Mouse (Mus musculus) neural tube, embryonic 13.5 days (tissue): ENCODE data around the gene Cacna2d2. TPM values are rescaled to one million over a fixed set of nuclear protein-coding genes. Genes with fewer than 3 reads are reported as not detected.

Source experiments
- ATAC-seq: fragments of 200-750 bp; cut with Nextera tagmentation; 2 replicates; pipeline ENCODE4 v1.8.0; 2017; ENCODE audit warnings: low read depth, mild to moderate bottlenecking, moderate TSS enrichment, moderate library complexity
- H3K27ac ChIP-seq: fragments of 300-500 bp; sonication (generic); replicated peaks from 2 replicates; pipeline ENCODE4 v1.5.1; 2015; ENCODE audit warnings: moderate library complexity, mild to moderate bottlenecking, inconsistent platforms
- H3K27me3 ChIP-seq: fragments of 300-500 bp; sonication (generic); 2 replicates; pipeline ENCODE4 v1.6.1; 2015; ENCODE audit warnings: mild to moderate bottlenecking, inconsistent platforms
- H3K36me3 ChIP-seq: fragments of 300-500 bp; sonication (generic); 2 replicates; pipeline ENCODE4 v1.6.1; 2015; ENCODE audit warnings: mild to moderate bottlenecking, inconsistent platforms
- H3K4me1 ChIP-seq: fragments of 300-500 bp; sonication (generic); replicated peaks from 2 replicates; pipeline ENCODE4 v1.6.1; 2015; ENCODE audit warnings: inconsistent platforms
- H3K4me2 ChIP-seq: fragments of 300-500 bp; sonication (generic); 2 replicates; pipeline ENCODE4 v1.6.1; 2015; ENCODE audit warnings: inconsistent platforms, mild to moderate bottlenecking, moderate library complexity
- H3K4me3 ChIP-seq: fragments of 300-500 bp; sonication (generic); 2 replicates; pipeline ENCODE4 v1.5.1; 2015; ENCODE audit warnings: mild to moderate bottlenecking, inconsistent platforms
- H3K9ac ChIP-seq: fragments of 300-500 bp; sonication (generic); 2 replicates; pipeline ENCODE4 v1.6.1; 2015; ENCODE audit warnings: moderate library complexity, mild to moderate bottlenecking, inconsistent platforms
- H3K9me3 ChIP-seq: fragments of 300-500 bp; sonication (generic); 2 replicates; pipeline ENCODE4 v1.6.1; 2016; ENCODE audit warnings: inconsistent platforms
- WGBS: fragments of 180-500 bp; shearing (Covaris S2); methylation state at CpG from one replicate; pipeline ENCODE4 v1.1.7; 2015; 5-methylcytosine and 5-hydroxymethylcytosine counted together
- polyA plus RNA-seq: library from polyadenylated mRNA; unstranded; fragments of >200 nt; fragmentation: Nextera tagmentation; extraction: Ambion mirVana; gene quantifications from 2 replicates; pipeline ENCODE4 v1.2.1, GENCODE M21; 2015

Gene Cacna2d2
- 8.1 and 8.6 TPM in 2 replicates for polyA plus RNA-seq

GRCm38 (mm10) chr9:107399491-107399971 is at the start of gene Cacna2d2:
Gene Cacna2d2 (plus strand): TSS chr9:107399612.
- Histone ChIP-seq H3K4me1 (peaks cover 51% of the 10 kb centered on the region), H3K4me3 (peak within 1 kb of the TSS; percentile 90), H3K27me3 (peaks cover 59% of the 10 kb centered on the region), H3K9me3 (no peaks in the 10 kb centered on the region), H3K9ac (peak within 1 kb of the TSS; percentile 90), H3K4me2 (peak within 1 kb of the TSS; percentile 75), H3K36me3 (no peaks in the 10 kb centered on the region), H3K27ac (peak within 1 kb of the TSS; percentile 87)
- under 1% methylated on average over 49 of the region's 54 CpGs for WGBS
- peak; percentile 71 for ATAC-seq

GRCm38 (mm10) chr9:107354826-107355225 is 44.6 kb upstream of the Cacna2d2 start:
- H3K4me2 ChIP-seq = no peak overlapping the region
- no peak for ATAC-seq
- H3K4me1 ChIP-seq = no peaks in the 10 kb centered on the region
- H3K27me3 ChIP-seq = peaks cover 17% of the 10 kb centered on the region; the same call in 1 of the 2 replicates
- no peak overlapping the region for H3K4me3 ChIP-seq
- 91% methylated on average over 1 of the region's 1 CpGs for WGBS
- no peak overlapping the region for H3K9ac ChIP-seq
- no peaks in the 10 kb centered on the region for H3K36me3 ChIP-seq
- H3K27ac ChIP-seq = no peak overlapping the region
- no peaks in the 10 kb centered on the region for H3K9me3 ChIP-seq

DNA sequence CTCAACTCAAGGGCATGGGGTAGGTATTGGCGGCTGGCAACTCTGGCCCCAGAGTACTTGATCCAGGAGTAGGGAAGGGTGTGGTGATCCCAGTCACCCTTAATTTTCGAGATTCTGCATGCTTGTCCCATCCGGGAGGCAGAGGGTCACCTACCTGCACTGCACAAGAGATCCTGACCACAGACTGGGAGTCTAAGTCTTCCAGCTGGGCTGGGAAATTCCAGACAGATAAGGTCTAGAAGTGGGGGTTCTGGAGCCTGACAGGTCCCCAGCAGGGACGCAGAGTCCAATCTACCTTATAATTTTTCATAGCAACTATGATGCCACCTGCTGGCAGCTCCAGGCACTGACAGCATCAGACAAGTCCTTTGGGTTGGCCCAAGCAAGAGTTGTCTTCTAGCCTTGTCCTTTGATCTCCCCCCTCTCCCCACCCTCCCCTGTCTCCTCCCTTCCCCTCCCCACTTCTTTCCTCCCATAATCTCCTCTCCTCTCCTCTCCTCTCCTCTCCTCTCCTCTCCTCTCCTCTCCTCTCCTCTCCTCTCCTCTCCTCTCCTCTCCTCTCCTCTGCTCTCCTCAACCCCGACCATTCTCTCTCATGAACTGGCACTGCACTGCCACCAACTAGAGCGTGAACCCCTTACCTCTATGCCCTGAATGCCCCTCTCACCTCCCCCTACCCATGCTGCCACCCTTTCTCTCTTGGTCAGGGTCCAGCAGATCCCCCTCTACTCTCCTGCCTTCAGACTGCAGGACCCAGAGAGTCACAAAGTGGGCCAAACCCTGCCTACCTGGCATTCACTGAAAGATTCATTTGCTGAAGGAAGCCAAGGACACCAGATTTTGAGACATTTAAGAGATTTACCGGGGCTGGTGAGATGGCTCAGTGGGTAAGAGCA is 43.3 kb upstream of the Cacna2d2 start:
- Histone ChIP-seq H3K9ac (no peak overlapping the region), H3K36me3 (no peaks in the 10 kb centered on the region), H3K27me3 (peaks cover 17% of the 10 kb centered on the region; the same call in 1 of the 2 replicates), H3K9me3 (no peaks in the 10 kb centered on the region), H3K4me3 (no peak overlapping the region), H3K27ac (no peak overlapping the region), H3K4me2 (no peak overlapping the region), H3K4me1 (peaks cover 7% of the 10 kb centered on the region; the same call in 1 of the 2 replicates)
- 54% methylated on average over 7 of the region's 7 CpGs for WGBS
- ATAC-seq = no peak

DNA sequence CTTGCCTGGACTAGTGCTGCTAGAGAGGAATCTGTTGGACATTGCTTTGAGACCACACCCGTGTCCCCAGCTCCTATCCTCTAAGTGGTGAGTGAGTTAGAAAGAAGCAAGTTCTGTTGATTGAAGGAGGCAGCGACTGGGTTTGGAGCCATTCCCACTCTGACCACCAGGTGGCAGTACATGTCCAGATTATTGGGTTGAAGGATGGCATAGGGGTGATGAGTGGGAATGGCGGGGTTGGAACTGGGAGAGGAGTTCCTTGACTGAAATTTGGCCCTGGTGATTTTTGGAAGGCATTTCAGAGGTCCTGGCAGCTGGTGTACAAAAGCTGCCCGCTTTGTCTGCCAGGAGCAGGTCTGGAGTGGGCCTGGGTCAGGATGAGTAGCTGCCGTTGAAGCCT is 41.8 kb upstream of the Cacna2d2 start:
- WGBS = 19% methylated on average over 5 of the region's 5 CpGs
- H3K9me3 ChIP-seq = no peaks in the 10 kb centered on the region
- H3K9ac ChIP-seq = no peak overlapping the region
- no peak overlapping the region for H3K4me3 ChIP-seq
- H3K4me1 ChIP-seq = peaks cover 14% of the 10 kb centered on the region; the same call in 1 of the 2 replicates
- H3K4me2 ChIP-seq = no peak overlapping the region
- H3K36me3 ChIP-seq = no peaks in the 10 kb centered on the region
- ATAC-seq = no peak
- H3K27ac ChIP-seq = no peak overlapping the region
- H3K27me3 ChIP-seq = 0 out of 2 replicates have a peak, but pooled peaks cover 14% of the 10 kb centered on the region

DNA sequence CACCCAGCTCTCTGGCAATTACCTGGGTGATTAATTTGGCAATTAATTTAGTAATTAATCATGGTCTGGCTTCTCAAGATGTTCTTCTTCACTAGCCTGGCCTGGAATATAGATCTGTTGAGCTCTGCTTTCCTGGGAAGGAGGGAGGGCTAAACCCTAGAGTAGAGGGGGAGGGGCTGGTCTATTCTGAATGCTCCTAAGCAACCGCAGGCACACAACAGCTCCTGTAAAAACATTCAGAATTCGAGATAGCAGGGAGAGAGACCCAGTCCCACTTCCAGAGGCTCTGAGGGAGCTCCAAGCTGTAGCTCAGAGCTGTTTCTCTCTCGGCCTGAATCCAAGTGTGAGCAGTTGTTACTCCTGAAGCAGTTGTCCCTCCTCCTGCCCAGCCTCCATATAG is 38.4 kb upstream of the Cacna2d2 start:
- H3K9ac ChIP-seq = no peak overlapping the region
- no peaks in the 10 kb centered on the region for H3K9me3 ChIP-seq
- 12% methylated on average over 3 of the region's 3 CpGs for whole genome bisulfite sequencing
- H3K36me3 ChIP-seq = no peaks in the 10 kb centered on the region
- H3K27ac ChIP-seq = 0 out of 2 replicates have a peak overlapping the region, but pooled peaks have one; percentile 23
- H3K4me3 ChIP-seq = no peak overlapping the region
- H3K4me2 ChIP-seq = no peak overlapping the region
- ATAC-seq = no peak
- H3K27me3 ChIP-seq = peaks cover 14% of the 10 kb centered on the region
- peaks cover 14% of the 10 kb centered on the region; the same call in 1 of the 2 replicates for H3K4me1 ChIP-seq

GRCm38 (mm10) chr9:107366644-107367043 is 32.8 kb upstream of the Cacna2d2 start:
- Histone ChIP-seq H3K27ac (no peak overlapping the region), H3K9me3 (no peaks in the 10 kb centered on the region), H3K4me1 (peaks cover 21% of the 10 kb centered on the region), H3K4me2 (no peak overlapping the region), H3K4me3 (no peak overlapping the region), H3K27me3 (peaks cover 18% of the 10 kb centered on the region), H3K9ac (no peak overlapping the region), H3K36me3 (no peaks in the 10 kb centered on the region)
- 11% methylated on average over 3 of the region's 3 CpGs for WGBS
- no peak for ATAC-seq

- peaks cover 18% of the 10 kb centered on the region for H3K27me3 ChIP-seq
- WGBS = 68% methylated on average over 1 of the region's 1 CpGs
- no peaks in the 10 kb centered on the region for H3K36me3 ChIP-seq
- no peak for ATAC-seq
- H3K9ac ChIP-seq = no peak overlapping the region
- no peaks in the 10 kb centered on the region for H3K9me3 ChIP-seq
- H3K4me1 ChIP-seq = peaks cover 19% of the 10 kb centered on the region
- H3K4me3 ChIP-seq = no peak overlapping the region
- no peak overlapping the region for H3K4me2 ChIP-seq
- no peak overlapping the region for H3K27ac ChIP-seq
Observed at GRCm38 (mm10) chr9:107368302-107368701, 31.1 kb upstream of the Cacna2d2 start.

- peaks cover 21% of the 10 kb centered on the region for H3K27me3 ChIP-seq
- no peak overlapping the region for H3K4me3 ChIP-seq
- no peak overlapping the region for H3K9ac ChIP-seq
- no peak for ATAC-seq
- H3K27ac ChIP-seq = no peak overlapping the region; the same call in 1 of the 2 replicates
- 42% methylated on average over 10 of the region's 10 CpGs for WGBS
- no peaks in the 10 kb centered on the region for H3K9me3 ChIP-seq
- no peak overlapping the region for H3K4me2 ChIP-seq
- H3K4me1 ChIP-seq = peaks cover 20% of the 10 kb centered on the region
- H3K36me3 ChIP-seq = no peaks in the 10 kb centered on the region
Observed at GRCm38 (mm10) chr9:107369270-107370105, 29.9 kb upstream of the Cacna2d2 start.

DNA sequence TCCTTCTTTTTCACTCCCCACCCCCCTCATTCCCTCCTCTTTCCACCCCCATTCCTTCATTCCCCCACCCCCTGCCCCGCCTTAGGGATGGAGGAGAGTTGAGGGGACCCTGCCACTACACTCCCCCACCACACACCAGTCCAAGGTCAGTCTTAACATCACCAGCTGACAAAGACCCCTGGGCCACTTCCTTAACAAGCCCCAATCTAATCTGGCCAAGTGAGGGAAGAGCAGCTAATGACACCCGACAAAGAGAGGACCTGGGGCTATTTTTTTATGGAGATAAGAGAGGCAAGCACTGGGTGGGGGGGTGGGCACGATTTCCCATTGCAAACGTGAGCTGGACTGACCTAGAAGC is 29.3 kb upstream of the Cacna2d2 start:
- no peaks in the 10 kb centered on the region for H3K9me3 ChIP-seq
- peaks cover 25% of the 10 kb centered on the region for H3K4me1 ChIP-seq
- 6% methylated on average over 4 of the region's 4 CpGs for WGBS
- no peak overlapping the region for H3K4me2 ChIP-seq
- H3K9ac ChIP-seq = no peak overlapping the region
- no peak overlapping the region for H3K4me3 ChIP-seq
- no peaks in the 10 kb centered on the region for H3K36me3 ChIP-seq
- H3K27ac ChIP-seq = peak overlapping the region; percentile 10; the same call in 1 of the 2 replicates
- H3K27me3 ChIP-seq = peaks cover 17% of the 10 kb centered on the region
- no peak for ATAC-seq

DNA sequence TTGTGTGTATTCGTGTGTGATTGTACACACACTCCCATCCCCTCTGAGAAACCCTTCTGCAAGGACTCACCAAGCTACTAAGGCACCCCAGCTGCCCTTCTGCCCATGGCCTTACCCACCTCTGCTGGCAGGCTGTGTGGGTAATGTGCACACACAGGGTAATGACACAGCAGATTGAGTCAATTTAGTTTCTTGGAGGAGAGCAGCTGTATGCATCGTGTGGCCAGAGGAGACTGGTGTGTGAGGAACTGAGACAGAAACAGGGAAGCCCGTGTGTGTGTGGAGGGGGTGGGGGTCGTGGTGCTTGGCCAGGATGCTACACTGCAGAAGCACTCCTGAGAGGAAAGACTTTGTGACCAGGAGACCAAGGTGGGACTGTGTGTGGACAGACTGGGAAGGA is 27.0 kb upstream of the Cacna2d2 start:
- Histone ChIP-seq H3K9ac (no peak overlapping the region), H3K9me3 (no peaks in the 10 kb centered on the region), H3K27ac (no peak overlapping the region; the same call in 1 of the 2 replicates), H3K4me3 (no peak overlapping the region), H3K36me3 (no peaks in the 10 kb centered on the region), H3K4me1 (peaks cover 35% of the 10 kb centered on the region), H3K4me2 (no peak overlapping the region), H3K27me3 (peaks cover 24% of the 10 kb centered on the region)
- WGBS = 45% methylated on average over 4 of the region's 4 CpGs
- ATAC-seq = no peak

GRCm38 (mm10) chr9:107374623-107375022 is 24.8 kb upstream of the Cacna2d2 start:
- H3K27me3 ChIP-seq = peaks cover 29% of the 10 kb centered on the region
- 8% methylated on average over 8 of the region's 8 CpGs for WGBS
- H3K9ac ChIP-seq = no peak overlapping the region
- H3K4me1 ChIP-seq = peaks cover 48% of the 10 kb centered on the region
- ATAC-seq = no peak
- no peak overlapping the region for H3K27ac ChIP-seq
- no peaks in the 10 kb centered on the region for H3K36me3 ChIP-seq
- no peak overlapping the region for H3K4me3 ChIP-seq
- no peaks in the 10 kb centered on the region for H3K9me3 ChIP-seq
- H3K4me2 ChIP-seq = no peak overlapping the region

DNA sequence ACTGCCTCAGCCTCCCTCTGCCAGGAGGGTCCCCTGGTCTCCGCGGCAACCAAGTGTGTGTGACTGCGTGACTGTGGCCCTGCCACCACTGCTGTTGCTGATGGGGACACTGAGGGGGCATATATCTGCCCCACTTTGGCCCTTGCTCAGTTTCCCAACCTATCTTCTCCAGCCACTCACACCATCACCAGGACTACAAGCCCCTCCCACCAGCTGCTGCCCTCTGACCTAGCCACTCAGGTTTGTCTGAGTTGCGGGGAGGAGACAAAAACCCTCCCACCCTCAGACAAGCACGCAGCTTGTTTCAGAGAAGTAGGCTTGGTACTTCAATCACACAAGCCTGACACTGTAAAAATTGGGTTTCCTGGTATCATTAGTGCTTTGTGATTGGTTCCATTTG is 24.0 kb upstream of the Cacna2d2 start:
- H3K27me3 ChIP-seq = peaks cover 37% of the 10 kb centered on the region
- H3K4me2 ChIP-seq = no peak overlapping the region
- H3K27ac ChIP-seq = peak overlapping the region; percentile 25; the same call in 1 of the 2 replicates
- H3K9ac ChIP-seq = no peak overlapping the region
- peaks cover 41% of the 10 kb centered on the region for H3K4me1 ChIP-seq
- H3K4me3 ChIP-seq = no peak overlapping the region
- H3K36me3 ChIP-seq = no peaks in the 10 kb centered on the region
- H3K9me3 ChIP-seq = no peaks in the 10 kb centered on the region
- no peak for ATAC-seq
- WGBS = 14% methylated on average over 5 of the region's 5 CpGs
